Mouse (Mus musculus): ENCODE data around the gene Marveld1. TPM values are rescaled to one million over a fixed set of nuclear protein-coding genes. Genes with fewer than 3 reads are reported as not detected.
A peak's percentile ranks its signal among the peaks of the same experiment; 100 is the strongest.

Marveld1 gene
- total and polyA plus RNA-seq, 3 experiments: 9.7 to 24.4 TPM; not detected in 1

DNA sequence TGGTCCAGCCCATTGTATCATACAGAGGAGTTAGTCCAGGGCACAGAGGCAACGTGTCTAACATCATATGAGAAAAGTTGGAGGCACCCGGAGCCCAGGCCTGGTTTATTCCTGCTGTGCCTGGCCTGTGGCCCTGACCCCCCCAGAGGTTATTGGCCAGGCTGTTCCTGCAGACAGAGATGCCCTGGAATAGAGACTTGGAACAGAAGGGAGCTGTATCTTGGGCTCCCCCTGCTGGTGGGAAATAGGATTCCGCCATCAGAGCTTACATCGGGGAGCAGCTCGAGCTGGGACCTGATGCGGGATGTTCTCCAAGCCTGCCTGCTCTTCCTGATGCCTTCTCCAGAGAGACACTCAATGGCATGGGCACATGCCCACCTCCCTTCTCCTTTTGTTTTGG, 4.8 kb downstream of the Marveld1 start:
- H3K36me3 ChIP-seq (ENCODE audit: control insufficient read depth in 1 of 2, insufficient read depth in 2 of 2, low read length in 2 of 2): no peaks in the 10 kb centered on the region; a peak in 1 of 4 replicates
- no peak overlapping the region for H3K9ac ChIP-seq (ENCODE audit: control insufficient read depth, low read depth, low read length, poor library complexity, severe bottlenecking)
- TF ChIP-seq ZKSCAN1 (IDR thresholded peaks at IDR 0.05; ENCODE audit: low read depth, low read length) (no peak), ZNF384 (IDR thresholded peaks at IDR 0.05; ENCODE audit: low read depth, low read length) (peak; percentile 64; the same call in 1 of the 2 replicates), ZMIZ1 (IDR thresholded peaks at IDR 0.05; ENCODE audit: low read depth, low read length) (no peak), SMC3 (IDR thresholded peaks at IDR 0.05; ENCODE audit: low read depth, low read length) (peak; percentile 91), ZC3H11A (IDR thresholded peaks at IDR 0.05; ENCODE audit: low read depth, low read length) (peak; percentile 82), SIN3A (IDR thresholded peaks at IDR 0.05; ENCODE audit: low read length) (0 out of 2 replicates have a peak, but pooled peaks have one; percentile 20), RAD21 (IDR thresholded peaks at IDR 0.05; ENCODE audit: low read depth, low read length) (peak; percentile 89), CTCF (IDR thresholded peaks at IDR 0.05 in 2 of 3, conservative IDR thresholded peaks at IDR 0.05 in 1 of 3; ENCODE audit: control insufficient read depth in 1 of 3, insufficient read depth in 1 of 3, low read depth in 2 of 3, low read length in 3 of 3, poor library complexity in 1 of 3, severe bottlenecking in 1 of 3) (peak; percentile 93 to 99 (median 95)), RCOR1 (IDR thresholded peaks at IDR 0.05; ENCODE audit: low read depth, low read length) (0 out of 2 replicates have a peak, but pooled peaks have one; percentile 20)
- no peak overlapping the region for H3K27ac ChIP-seq (ENCODE audit: control insufficient read depth, low read depth, low read length)
- no peaks in the 10 kb centered on the region for H3K9me3 ChIP-seq (replicated peaks; ENCODE audit: insufficient read depth, low read length)
- H3K4me1 ChIP-seq (ENCODE audit: control insufficient read depth in 1 of 2, insufficient read depth in 2 of 2, low read length in 2 of 2): peaks cover under 1 to 18% of the 10 kb centered on the region in 2 experiments; a peak in 3 of 4 replicates
- no peak overlapping the region for H3K4me3 ChIP-seq (ENCODE audit: control insufficient read depth in 1 of 2, insufficient read depth in 1 of 2, low read depth in 2 of 2, low read length in 2 of 2)
- H3K79me2 ChIP-seq (ENCODE audit: control insufficient read depth, insufficient read depth, low read length, poor library complexity): peaks cover 2% of the 10 kb centered on the region; the same call in 1 of the 2 replicates
- peak; percentile 91 for DNase-seq (ENCODE audit: low read depth, low spot score)
- H3K27me3 ChIP-seq (ENCODE audit: control insufficient read depth in 1 of 2, insufficient read depth in 2 of 2, low read length in 2 of 2): no peaks in the 10 kb centered on the region

DNA sequence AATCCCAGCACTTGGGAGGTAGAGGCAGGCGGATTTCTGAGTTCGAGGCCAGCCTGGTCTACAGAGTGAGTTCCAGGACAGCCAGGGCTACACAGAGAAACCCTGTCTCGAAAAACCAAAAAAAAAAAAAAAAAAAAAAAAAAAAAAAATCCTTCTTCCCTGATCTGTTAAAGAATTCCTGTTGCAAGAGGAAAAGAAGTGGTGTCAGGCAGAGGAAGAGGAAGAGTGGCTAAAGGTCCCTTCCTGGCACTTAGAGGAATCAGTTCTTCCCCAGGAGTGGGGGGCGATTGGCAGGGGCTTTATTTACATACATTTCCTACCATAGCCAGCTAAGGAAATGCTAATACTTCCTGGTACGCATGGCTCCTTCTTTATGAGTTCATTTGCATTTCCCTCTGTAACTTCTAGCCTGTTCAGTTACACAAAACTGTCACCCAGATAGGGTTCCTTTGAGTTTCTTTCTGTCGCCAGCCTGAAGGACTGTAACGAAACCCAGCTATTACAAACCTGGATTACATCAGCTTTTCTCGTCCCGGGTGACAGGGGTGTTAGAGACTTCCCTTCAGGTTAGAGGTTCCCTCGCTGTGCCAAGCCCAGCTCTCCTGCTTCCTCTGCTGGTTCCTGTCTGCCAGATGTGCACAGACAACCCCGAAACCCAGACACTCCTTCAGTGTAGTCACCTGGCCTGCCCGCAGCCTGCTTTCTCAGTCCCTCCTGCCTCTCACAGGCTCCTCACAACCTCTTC, 10.5 kb downstream of the Marveld1 start:
- Histone ChIP-seq H3K79me2 (ENCODE audit: control insufficient read depth, insufficient read depth, low read length, poor library complexity) (no peaks in the 10 kb centered on the region), H3K4me3 (ENCODE audit: control insufficient read depth in 1 of 2, insufficient read depth in 1 of 2, low read depth in 2 of 2, low read length in 2 of 2) (peak overlapping the region; percentile 43 to 48), H3K9ac (ENCODE audit: control insufficient read depth, low read depth, low read length, poor library complexity, severe bottlenecking) (peak overlapping the region; percentile 45), H3K9me3 (replicated peaks; ENCODE audit: insufficient read depth, low read length) (no peaks in the 10 kb centered on the region), H3K36me3 (ENCODE audit: control insufficient read depth in 1 of 2, insufficient read depth in 2 of 2, low read length in 2 of 2) (peaks cover 0 to 11% of the 10 kb centered on the region in 2 experiments; a peak in 2 of 4 replicates), H3K27ac (ENCODE audit: control insufficient read depth, low read depth, low read length) (peak overlapping the region; percentile 75), H3K27me3 (ENCODE audit: control insufficient read depth in 1 of 2, insufficient read depth in 2 of 2, low read length in 2 of 2) (no peaks in the 10 kb centered on the region), H3K4me1 (ENCODE audit: control insufficient read depth in 1 of 2, insufficient read depth in 2 of 2, low read length in 2 of 2) (peaks cover 3 to 9% of the 10 kb centered on the region in 2 experiments)
- DNase-seq (ENCODE audit: low read depth, low spot score): peak; percentile 76
- TF ChIP-seq ZMIZ1 (IDR thresholded peaks at IDR 0.05; ENCODE audit: low read depth, low read length): 0 out of 2 replicates have a peak, but pooled peaks have one; percentile 35
- TF ChIP-seq KAT2A (conservative IDR thresholded peaks at IDR 0.05; ENCODE audit: low read depth, low read length): no peak
- TF ChIP-seq MAZ (IDR thresholded peaks at IDR 0.05; ENCODE audit: low read depth, low read length): no peak
- peak; percentile 45 for TF ChIP-seq ETS1 (IDR thresholded peaks at IDR 0.05; ENCODE audit: low read depth, low read length)
- TF ChIP-seq ZNF384 (IDR thresholded peaks at IDR 0.05; ENCODE audit: low read depth, low read length): peak; percentile 85
- no peak for TF ChIP-seq GATA1 (IDR thresholded peaks at IDR 0.05; ENCODE audit: low read depth, low read length)
- no peak for TF ChIP-seq NRF1 (IDR thresholded peaks at IDR 0.05; ENCODE audit: insufficient read depth, low read depth, low read length, poor library complexity, severe bottlenecking)
- TF ChIP-seq EP300 (IDR thresholded peaks at IDR 0.05; ENCODE audit: low read depth in 1 of 2, low read length in 2 of 2): 0 out of 4 replicates have a peak, but pooled peaks of 1 of the 2 experiments have one; percentile 21
- no peak for TF ChIP-seq MYB (IDR thresholded peaks at IDR 0.05; ENCODE audit: low read depth, low read length)
- TF ChIP-seq ELF1 (IDR thresholded peaks at IDR 0.05; ENCODE audit: low read depth, low read length): 0 out of 2 replicates have a peak, but pooled peaks have one; percentile 15
- TF ChIP-seq ZKSCAN1 (IDR thresholded peaks at IDR 0.05; ENCODE audit: low read depth, low read length): no peak
- TF ChIP-seq BHLHE40 (IDR thresholded peaks at IDR 0.05; ENCODE audit: borderline replicate concordance, low read depth, low read length): 0 out of 2 replicates have a peak, but pooled peaks have one; percentile 5
- TF ChIP-seq UBTF (IDR thresholded peaks at IDR 0.05; ENCODE audit: borderline replicate concordance, insufficient read depth, low read depth, low read length): no peak
- no peak for TF ChIP-seq NELFE (IDR thresholded peaks at IDR 0.05; ENCODE audit: low read depth, low read length)
- TF ChIP-seq TBP (IDR thresholded peaks at IDR 0.05; ENCODE audit: low read depth, low read length): 0 out of 2 replicates have a peak, but pooled peaks have one; percentile 48
- peak in 1 of 2 experiments; percentile 21; a peak in 1 of 4 replicates for TF ChIP-seq POLR2A (IDR thresholded peaks at IDR 0.05; ENCODE audit: control insufficient read depth in 1 of 2, insufficient read depth in 1 of 2, low read depth in 1 of 2, low read length in 2 of 2, poor library complexity in 1 of 2)
- TF ChIP-seq MEF2A (IDR thresholded peaks at IDR 0.05; ENCODE audit: extremely low read depth, insufficient replicate concordance, low read depth, low read length, poor library complexity, severe bottlenecking): no peak

Measured in MEL (cell line).